ENCODE assay signal across 8 mouse cellular contexts in the genomic region with DNA sequence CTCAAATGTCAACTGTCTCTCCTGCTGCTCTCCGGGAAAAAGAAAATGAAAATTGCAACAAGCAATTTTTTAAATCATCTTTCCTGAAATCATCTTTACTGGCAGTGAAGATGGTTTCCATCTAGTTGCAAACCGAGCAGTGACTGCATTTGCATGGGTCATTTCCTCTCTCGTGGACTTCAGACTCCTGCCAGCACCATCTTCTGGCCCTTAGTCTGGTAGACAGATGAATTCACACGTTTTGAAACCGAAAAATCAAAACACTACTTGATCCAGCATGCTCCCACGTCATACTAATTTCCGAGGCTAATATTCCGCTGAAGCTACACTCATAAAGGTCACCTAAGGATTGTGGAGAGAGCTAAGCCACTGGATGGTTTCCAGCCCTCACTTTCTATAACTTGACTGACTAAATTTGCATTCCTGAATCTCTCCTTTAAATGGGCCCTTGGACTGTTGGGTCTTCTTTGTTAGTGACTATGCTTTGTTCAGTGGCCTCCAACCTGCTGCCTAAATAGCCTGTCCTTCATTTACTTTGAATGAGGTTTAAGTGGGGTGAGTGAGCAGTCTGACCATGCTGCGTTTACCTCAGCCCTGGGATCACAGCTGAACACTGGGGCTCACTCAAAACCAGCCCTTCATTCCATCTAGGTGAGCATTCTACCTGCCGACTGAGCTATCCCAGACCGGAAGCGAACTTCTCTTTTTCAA. TPM values are rescaled to one million over a fixed set of nuclear protein-coding genes. Genes with fewer than 3 reads are reported as not detected.
DNase-seq lines count a peak whose midpoint lies in the region; ATAC-seq and TF ChIP-seq lines count a peak whose summit lies in the region.

No protein-coding gene starts in this region.

- H3K27ac ChIP-seq in forebrain, postnatal 0 days (ENCODE audit: low read depth, low read length): peak overlapping the region; percentile 86

- H3K4me1 ChIP-seq in megakaryocyte, embryonic 14.5 days: peaks cover 30% of the 10 kb centered on the region
- peaks cover 16% of the 10 kb centered on the region for H3K4me1 ChIP-seq in forebrain, postnatal 0 days (ENCODE audit: insufficient read depth)

- ATAC-seq in megakaryocyte, adult 5-6 weeks (ENCODE audit: poor library complexity, severe bottlenecking): no peak
- ATAC-seq in forebrain, postnatal 0 days: no peak

- peak overlapping the region; percentile 88 for H3K9ac ChIP-seq in forebrain, postnatal 0 days

- peak overlapping the region; percentile 89 for H3K4me2 ChIP-seq in forebrain, postnatal 0 days (ENCODE audit: low read depth)

- peak overlapping the region; percentile 91 for H3K4me3 ChIP-seq in megakaryocyte, embryonic 14.5 days (replicated peaks)
- peak overlapping the region; percentile 62 for H3K4me3 ChIP-seq in forebrain, postnatal 0 days (ENCODE audit: low read depth, low read length)

- no peak for DNase-seq in forebrain, postnatal 0 days
- peak; percentile 45 for DNase-seq in kidney, adult 18-20 months
- peak; percentile 5 for DNase-seq in lung, postnatal 25 days (ENCODE audit: low spot score)
- no peak for DNase-seq in thymus, postnatal 0 days (ENCODE audit: low spot score)
- DNase-seq in right cerebral cortex, adult 18-20 months: no peak
- no peak for DNase-seq in spleen, adult 18-20 months

- no peak for TF ChIP-seq CTCF in forebrain, postnatal 0 days (IDR thresholded peaks at IDR 0.05; ENCODE audit: low read depth)

- H3K36me3 ChIP-seq in megakaryocyte, embryonic 14.5 days (replicated peaks; ENCODE audit: low read length): no peaks in the 10 kb centered on the region
- H3K36me3 ChIP-seq in forebrain, postnatal 0 days (ENCODE audit: insufficient read depth): no peaks in the 10 kb centered on the region

- no peaks in the 10 kb centered on the region for H3K9me3 ChIP-seq in megakaryocyte, embryonic 14.5 days
- no peaks in the 10 kb centered on the region for H3K9me3 ChIP-seq in forebrain, postnatal 0 days (ENCODE audit: low read length)

- WGBS in forebrain, postnatal 0 days: 16% methylated on average over 12 of the region's 12 CpGs

- H3K27me3 ChIP-seq in megakaryocyte, embryonic 14.5 days (replicated peaks): peaks cover 32% of the 10 kb centered on the region
- no peaks in the 10 kb centered on the region for H3K27me3 ChIP-seq in forebrain, postnatal 0 days (ENCODE audit: insufficient read depth, low read length)

RNA-seq across cellular contexts. Expression of a gene that starts 0.9 kb away (rescaled TPM):
- 0.01 and 0.17 TPM in 2 replicates for polyA plus RNA-seq in megakaryocyte, embryonic 14.5 days (2012; ENCODE audit: insufficient read depth, low replicate concordance)
- 4.8 and 5.9 TPM in 2 replicates for total RNA-seq in megakaryocyte, adult 5-6 weeks (2015)
- total RNA-seq in megakaryocyte, adult 5-6 weeks (2017): 3.5 and 5.9 TPM in 2 replicates
- 16.2 and 22.3 TPM in 2 replicates for total RNA-seq in forebrain, postnatal 0 days (2014; rRNA removed)
- polyA plus RNA-seq in forebrain, postnatal 0 days (2015; fragmentation: Nextera tagmentation; extraction: Ambion mirVana): 1.4 and 2.7 TPM in 2 replicates
- polyA plus RNA-seq in thymus, postnatal 0 days (2015; fragmentation: Nextera tagmentation; extraction: Ambion mirVana): 1.4 and 2.2 TPM in 2 replicates

Comparison
In these comparisons a context has a peak if more than half of its experiments do, and no peak if none do; other contexts are left out.
1. DNase-seq: peak in kidney, adult 18-20 months (single experiment) and lung, postnatal 25 days (single experiment); none in forebrain, postnatal 0 days (single experiment), thymus, postnatal 0 days (single experiment), right cerebral cortex, adult 18-20 months (single experiment) and spleen, adult 18-20 months (0 of 2).